Mouse (Mus musculus) forebrain, postnatal 0 days (tissue): ENCODE results near the gene Dapk2. TPM values are rescaled to one million over a fixed set of nuclear protein-coding genes. Genes with fewer than 3 reads are reported as not detected.

Experiments
- ATAC-seq: fragments of 200-750 bp; cut with Nextera tagmentation; 2 replicates; pipeline ENCODE4 v1.8.0; 2017; ENCODE audit warnings: mild to moderate bottlenecking, moderate library complexity
- DNase-seq: peaks from one replicate; pipeline ENCODE4 v3.0.0-alpha.2; 2015
- H3K27ac ChIP-seq: fragments of 300-500 bp; sonication (generic); 2 replicates; pipeline ENCODE4 v1.5.1; 2014; ENCODE audit warnings: low read depth, mild to moderate bottlenecking, antibody characterized with exemption, low read length, moderate library complexity, mixed read lengths
- H3K27me3 ChIP-seq: fragments of 300-500 bp; sonication (generic); 2 replicates; pipeline ENCODE4 v1.6.1; 2014; ENCODE audit warnings: mild to moderate bottlenecking, low read length, mixed read lengths; ENCODE audit not compliant: insufficient read depth
- H3K36me3 ChIP-seq: fragments of 300-500 bp; sonication (generic); 2 replicates; pipeline ENCODE4 v1.6.1; 2014; ENCODE audit warnings: mild to moderate bottlenecking, moderate library complexity; ENCODE audit not compliant: insufficient read depth
- H3K4me1 ChIP-seq: fragments of 300-500 bp; sonication (generic); 2 replicates; pipeline ENCODE4 v1.6.1; 2014; ENCODE audit warnings: antibody characterized with exemption; ENCODE audit not compliant: insufficient read depth
- H3K4me2 ChIP-seq: fragments of 300-500 bp; sonication (generic); 2 replicates; pipeline ENCODE4 v1.6.1; 2014; ENCODE audit warnings: low read depth, mild to moderate bottlenecking, moderate library complexity
- H3K4me3 ChIP-seq: fragments of 300-500 bp; sonication (generic); 2 replicates; pipeline ENCODE4 v1.5.1; 2014; ENCODE audit warnings: low read depth, low read length, mixed read lengths
- H3K9ac ChIP-seq: fragments of 300-500 bp; sonication (generic); 2 replicates; pipeline ENCODE4 v1.6.1; 2014; ENCODE audit warnings: mild to moderate bottlenecking
- H3K9me3 ChIP-seq: fragments of 300-500 bp; sonication (generic); 2 replicates; pipeline ENCODE4 v1.6.1; 2016; ENCODE audit warnings: low read length
- CTCF ChIP-seq: sonication (generic); IDR thresholded peaks from 2 replicates; pipeline ENCODE4 v1.5.1; 2016; ENCODE audit warnings: antibody characterized with exemption, control low read depth, low read depth
- WGBS: fragments of 180-500 bp; shearing (Covaris S2); extraction: QIAGEN DNeasy Blood & Tissue Kit; methylation state at CpG from one replicate; pipeline ENCODE4 v1.1.7; 2014; 5-methylcytosine and 5-hydroxymethylcytosine counted together
- polyA plus RNA-seq: library from polyadenylated mRNA; unstranded; fragments of >200 nt; fragmentation: Nextera tagmentation; extraction: Ambion mirVana; gene quantifications from 2 replicates; pipeline ENCODE4 v1.2.1, GENCODE M21; 2015
- total RNA-seq: library from RNA; depleted of rRNA; stranded (reverse); fragments of >200 nt; gene quantifications from 2 replicates; pipeline ENCODE4 v1.2.3, GENCODE M21; 2014; rRNA removed

Dapk2 gene
- total and polyA plus RNA-seq, 2 experiments from 2014 or later = 1.5 to 3.4 TPM

DNA sequence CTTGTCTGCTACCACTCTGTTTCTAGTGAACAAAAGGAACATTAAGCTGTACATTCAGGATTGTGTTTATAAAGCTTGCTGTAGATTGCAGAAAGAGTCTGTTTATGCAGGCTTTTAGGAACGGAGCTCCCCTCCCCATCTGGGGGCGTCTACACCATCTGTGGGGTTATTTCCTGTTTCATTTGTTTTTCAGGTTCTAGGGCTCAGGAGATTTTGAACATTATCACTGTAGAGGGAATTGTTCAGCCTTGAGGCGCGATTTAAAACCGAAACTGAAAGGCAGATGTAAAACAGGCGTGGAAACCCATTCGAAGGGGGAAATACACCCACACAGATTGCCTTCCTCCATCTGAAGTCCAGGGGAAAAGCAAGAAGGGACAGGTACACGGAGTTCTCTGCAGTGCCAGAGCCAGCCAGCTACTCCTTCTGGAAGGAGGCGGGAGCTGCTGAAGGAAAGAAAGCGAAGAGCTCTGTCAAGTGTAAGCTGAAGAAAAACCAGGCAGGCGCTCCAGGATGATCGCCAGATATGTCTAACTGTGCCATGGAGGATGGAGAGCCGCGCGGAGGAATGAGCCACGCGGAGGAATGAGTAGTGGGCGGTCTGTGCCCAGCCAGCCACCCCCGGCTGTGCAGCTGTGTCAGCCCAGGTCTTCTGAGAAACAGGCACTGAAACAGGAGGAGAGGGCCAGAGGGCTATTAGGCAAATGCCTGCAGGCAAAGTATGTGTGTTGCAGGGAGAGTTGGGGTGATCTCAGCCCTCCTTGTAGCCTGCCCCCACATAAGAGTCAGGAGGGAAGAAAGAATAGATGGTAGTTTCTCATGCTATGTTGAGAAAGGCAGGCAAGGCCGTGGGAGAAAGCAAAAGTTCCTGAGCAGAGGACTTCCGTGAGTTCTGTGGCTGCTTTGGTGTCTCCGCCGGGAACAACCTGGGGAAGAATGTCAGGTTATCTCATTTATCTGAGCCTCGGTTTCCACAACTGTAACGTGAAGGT lies 147.4 kb downstream of the Dapk2 start:
- peaks cover 14% of the 10 kb centered on the region for H3K4me1 ChIP-seq
- WGBS = 38% methylated on average over 25 of the region's 25 CpGs
- ATAC-seq (peak; percentile 69), DNase-seq (peak; percentile 69)
- H3K4me2 ChIP-seq = peak overlapping the region; percentile 50
- H3K36me3 ChIP-seq = no peaks in the 10 kb centered on the region
- no peak for TF ChIP-seq CTCF
- H3K9me3 ChIP-seq = no peaks in the 10 kb centered on the region
- H3K27me3 ChIP-seq = no peaks in the 10 kb centered on the region
- peak overlapping the region; percentile 25 for H3K4me3 ChIP-seq
- H3K9ac ChIP-seq = peak overlapping the region; percentile 43
- H3K27ac ChIP-seq = peak overlapping the region; percentile 81

DNA sequence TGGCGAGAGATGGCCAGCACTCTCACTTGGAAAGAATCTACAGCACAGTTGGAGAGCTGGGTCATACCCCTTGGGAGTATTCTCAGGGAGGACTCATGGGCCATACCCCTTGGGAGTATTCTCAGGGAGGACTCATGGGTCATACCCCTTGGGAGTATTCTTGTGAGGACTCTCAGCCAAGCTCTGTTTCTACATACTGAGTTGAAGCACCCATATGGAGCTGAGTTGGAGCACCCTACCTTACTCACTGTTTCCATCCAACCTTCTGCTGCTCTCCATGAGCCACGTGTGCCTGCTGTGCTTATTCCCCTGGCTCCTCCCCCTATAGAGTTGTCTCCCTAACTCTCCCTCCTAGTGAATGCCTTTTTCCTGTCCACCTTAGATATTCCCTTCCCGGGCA lies 148.4 kb downstream of the Dapk2 start:
- Histone ChIP-seq H3K4me2 (no peak overlapping the region), H3K9ac (no peak overlapping the region), H3K9me3 (no peaks in the 10 kb centered on the region), H3K4me3 (no peak overlapping the region), H3K36me3 (no peaks in the 10 kb centered on the region), H3K27me3 (no peaks in the 10 kb centered on the region), H3K4me1 (peaks cover 14% of the 10 kb centered on the region), H3K27ac (no peak overlapping the region)
- ATAC-seq (no peak), DNase-seq (no peak)
- TF ChIP-seq CTCF = no peak
- 80% methylated on average over 3 of the region's 3 CpGs for WGBS

DNA sequence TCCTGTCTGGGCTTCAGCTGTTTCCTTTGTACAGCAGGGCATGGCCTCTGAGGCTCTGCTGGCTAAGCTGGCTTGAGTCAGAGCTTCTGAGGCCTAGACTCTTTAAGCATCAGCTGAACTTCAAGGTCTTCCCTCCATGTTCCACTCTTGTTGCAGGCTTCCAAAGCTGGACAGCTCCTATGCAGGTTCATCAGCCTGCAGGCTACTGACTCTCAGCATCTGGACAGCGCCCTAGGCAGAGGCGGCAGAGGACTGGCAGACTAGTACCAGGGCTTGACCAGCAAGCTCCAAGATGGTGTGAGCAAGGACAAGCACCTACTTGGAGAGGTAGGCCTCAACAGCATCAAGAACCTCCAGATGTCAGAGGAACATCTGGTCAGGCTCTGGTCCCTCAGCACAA lies 149.3 kb downstream of the Dapk2 start:
- no peak for DNase-seq
- ATAC-seq = no peak

DNA sequence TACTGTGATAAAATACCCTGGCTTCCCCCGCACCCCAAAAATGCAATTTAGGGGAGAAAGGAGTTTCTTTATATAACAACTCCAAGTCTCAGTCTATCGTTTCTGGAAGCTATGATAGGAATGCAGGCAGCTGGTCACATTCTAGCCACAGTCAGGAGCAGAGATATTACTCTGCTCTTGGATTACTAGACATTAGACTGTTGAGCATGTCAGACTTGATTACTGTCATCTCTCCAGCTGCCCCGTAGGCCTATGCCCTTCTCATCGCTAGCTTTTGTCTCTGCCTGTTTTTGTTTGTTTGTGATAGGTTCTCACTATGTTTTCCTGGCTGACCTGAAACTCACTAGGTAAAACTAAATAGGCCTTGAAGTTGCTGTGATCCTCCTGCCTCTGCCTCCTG lies 150.7 kb downstream of the Dapk2 start:
- no peak for DNase-seq
- TF ChIP-seq CTCF = no peak
- Histone ChIP-seq H3K4me1 (peaks cover 14% of the 10 kb centered on the region), H3K4me2 (no peak overlapping the region), H3K9me3 (no peaks in the 10 kb centered on the region), H3K36me3 (no peaks in the 10 kb centered on the region), H3K27me3 (no peaks in the 10 kb centered on the region), H3K9ac (no peak overlapping the region), H3K4me3 (no peak overlapping the region), H3K27ac (no peak overlapping the region)
- 84% methylated on average over 4 of the region's 4 CpGs for WGBS
- no peak for ATAC-seq

More for the DNA sequence above, 149.3 kb downstream of the Dapk2 start:
- WGBS = 50% methylated on average over 2 of the region's 2 CpGs
- no peak overlapping the region for H3K4me3 ChIP-seq
- H3K9ac ChIP-seq = no peak overlapping the region
- H3K4me1 ChIP-seq = peaks cover 14% of the 10 kb centered on the region
- H3K4me2 ChIP-seq = no peak overlapping the region
- TF ChIP-seq CTCF = no peak
- no peak overlapping the region for H3K27ac ChIP-seq
- no peaks in the 10 kb centered on the region for H3K27me3 ChIP-seq
- H3K9me3 ChIP-seq = no peaks in the 10 kb centered on the region
- no peaks in the 10 kb centered on the region for H3K36me3 ChIP-seq

DNA sequence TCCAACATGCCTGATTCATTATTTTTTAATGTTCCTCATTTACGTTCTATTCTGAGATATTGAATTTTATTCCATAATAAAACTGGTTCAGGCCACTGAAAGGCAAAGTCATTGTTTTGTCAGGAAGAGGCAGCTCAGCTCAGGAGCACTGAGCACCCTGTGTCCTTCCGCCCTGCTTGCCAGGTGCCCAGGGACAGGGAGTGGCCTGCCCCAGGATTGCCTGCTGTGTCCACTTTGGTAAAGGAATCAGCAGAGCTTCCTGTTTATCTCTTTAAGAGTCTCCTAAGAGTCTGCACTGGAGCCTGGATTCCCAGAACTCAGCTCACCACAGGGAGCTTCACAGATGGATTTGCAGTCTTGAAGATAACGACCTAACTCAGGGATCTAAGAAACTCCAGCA lies 153.4 kb downstream of the Dapk2 start:
- Histone ChIP-seq H3K27ac (no peak overlapping the region), H3K4me1 (no peaks in the 10 kb centered on the region), H3K27me3 (no peaks in the 10 kb centered on the region), H3K9ac (no peak overlapping the region), H3K9me3 (no peaks in the 10 kb centered on the region), H3K4me2 (no peak overlapping the region), H3K36me3 (no peaks in the 10 kb centered on the region), H3K4me3 (no peak overlapping the region)
- DNase-seq = no peak
- 43% methylated on average over 3 of the region's 3 CpGs for WGBS
- TF ChIP-seq CTCF = no peak
- ATAC-seq = no peak

DNA sequence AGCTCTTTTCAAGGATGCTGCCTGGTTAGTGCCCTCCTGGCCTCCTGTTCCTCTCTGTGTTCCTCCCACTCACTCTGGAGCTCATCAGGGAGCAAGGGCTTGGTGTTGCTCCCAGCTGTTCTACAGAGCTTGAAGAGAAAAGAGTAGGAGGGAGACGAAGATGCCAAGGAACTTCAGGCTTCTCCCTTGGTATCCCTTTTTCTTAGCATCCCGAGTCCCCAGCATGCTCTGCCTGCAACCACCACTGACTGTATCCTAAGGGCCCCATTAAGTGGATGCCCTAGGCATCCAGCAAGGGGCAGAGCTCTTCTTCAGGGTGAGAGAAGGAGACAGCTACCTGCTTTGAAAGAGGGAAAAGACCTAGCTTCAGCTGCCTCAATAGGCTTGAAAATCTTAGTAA lies 158.6 kb downstream of the Dapk2 start:
- H3K36me3 ChIP-seq = no peaks in the 10 kb centered on the region
- ATAC-seq = no peak
- 81% methylated on average over 2 of the region's 2 CpGs for WGBS

More for the DNA sequence above, 158.6 kb downstream of the Dapk2 start:
- no peak overlapping the region for H3K4me2 ChIP-seq
- no peaks in the 10 kb centered on the region for H3K27me3 ChIP-seq
- H3K9me3 ChIP-seq = no peaks in the 10 kb centered on the region
- no peak overlapping the region for H3K4me3 ChIP-seq
- no peaks in the 10 kb centered on the region for H3K4me1 ChIP-seq
- no peak overlapping the region for H3K27ac ChIP-seq
- no peak for DNase-seq
- no peak for TF ChIP-seq CTCF
- no peak overlapping the region for H3K9ac ChIP-seq

Other genes with a start within 250 kb of the Dapk2 start
- gene Trip4, start 249.4 kb upstream of the Dapk2 start, total RNA-seq = 29.4 and 41.9 TPM in 2 replicates
- gene Trip4, start 249.4 kb upstream of the Dapk2 start, polyA plus RNA-seq = 15.3 and 22.6 TPM in 2 replicates
- gene Csnk1g1, start 249.3 kb upstream of the Dapk2 start, total RNA-seq = 25.5 and 26.5 TPM in 2 replicates
- gene Csnk1g1, start 249.3 kb upstream of the Dapk2 start, polyA plus RNA-seq = 8.0 and 14.5 TPM in 2 replicates
- gene Ppib, start 98.0 kb upstream of the Dapk2 start, total RNA-seq = 297 and 350 TPM in 2 replicates
- 350 and 413 TPM in 2 replicates for gene Ppib, start 98.0 kb upstream of the Dapk2 start, polyA plus RNA-seq
- gene Snx22, start 88.5 kb upstream of the Dapk2 start, total RNA-seq = 4.0 and 5.8 TPM in 2 replicates
- 7.3 and 7.5 TPM in 2 replicates for gene Snx22, start 88.5 kb upstream of the Dapk2 start, polyA plus RNA-seq
- gene Snx1, start 31.6 kb upstream of the Dapk2 start, total RNA-seq = 59.8 and 66.9 TPM in 2 replicates
- 42.8 and 51.5 TPM in 2 replicates for gene Snx1, start 31.6 kb upstream of the Dapk2 start, polyA plus RNA-seq
- 33.0 and 46.2 TPM in 2 replicates for gene Ciao2a, start 31.6 kb upstream of the Dapk2 start, total RNA-seq
- gene Ciao2a, start 31.6 kb upstream of the Dapk2 start, polyA plus RNA-seq = 60.7 and 67.7 TPM in 2 replicates
- 89.8 and 107 TPM in 2 replicates for gene Herc1, start 192.2 kb downstream of the Dapk2 start, total RNA-seq
- 16.4 and 27.3 TPM in 2 replicates for gene Herc1, start 192.2 kb downstream of the Dapk2 start, polyA plus RNA-seq